Mouse (Mus musculus) G1E (cell line): ENCODE results near the gene 2610301B20Rik.

Experiments
- CTCF ChIP-seq: IDR thresholded peaks from 2 replicates; pipeline ENCODE4 v1.5.1; 2012; ENCODE audit warnings: low read depth, low read length, inconsistent platforms, mixed read lengths
- GATA1 ChIP-seq: IDR thresholded peaks from 2 replicates; pipeline ENCODE4 v1.6.1; 2012; ENCODE audit warnings: borderline replicate concordance, low read length, inconsistent platforms, mixed read lengths
- POLR2AphosphoS5 ChIP-seq: IDR thresholded peaks from 2 replicates; pipeline ENCODE4 v1.6.1; 2012; ENCODE audit warnings: low read depth, low read length, inconsistent platforms; ENCODE audit not compliant: insufficient replicate concordance

DNA sequence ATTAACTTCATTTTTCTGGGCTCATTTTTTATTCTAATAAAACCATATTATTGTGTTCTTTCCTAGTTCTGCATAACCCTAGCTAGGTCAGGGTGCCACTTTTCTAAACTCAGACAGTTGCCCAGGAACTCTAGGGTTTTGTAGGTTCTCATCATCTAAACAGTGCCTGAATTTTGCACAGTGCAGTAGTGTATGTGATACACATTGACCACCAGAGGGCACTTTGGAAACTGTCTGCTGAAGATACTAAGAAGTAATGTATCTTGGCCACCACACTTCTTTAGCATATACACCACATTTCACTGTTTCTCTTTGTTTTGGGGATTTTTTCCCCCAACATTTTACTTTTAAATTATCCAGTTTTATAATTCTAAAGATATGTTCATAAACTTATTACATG, 22.6 kb downstream of the 2610301B20Rik start:
- TF ChIP-seq POLR2AphosphoS5 (no peak), GATA1 (no peak), CTCF (no peak)
